Mouse (Mus musculus): Measurements from ENCODE around the gene Ism2. TPM values are rescaled to one million over a fixed set of nuclear protein-coding genes. Genes with fewer than 3 reads are reported as not detected.

Gene Ism2
- total and polyA plus RNA-seq, 2 experiments from 2014 or later = 1.5 to 2.1 TPM

DNA sequence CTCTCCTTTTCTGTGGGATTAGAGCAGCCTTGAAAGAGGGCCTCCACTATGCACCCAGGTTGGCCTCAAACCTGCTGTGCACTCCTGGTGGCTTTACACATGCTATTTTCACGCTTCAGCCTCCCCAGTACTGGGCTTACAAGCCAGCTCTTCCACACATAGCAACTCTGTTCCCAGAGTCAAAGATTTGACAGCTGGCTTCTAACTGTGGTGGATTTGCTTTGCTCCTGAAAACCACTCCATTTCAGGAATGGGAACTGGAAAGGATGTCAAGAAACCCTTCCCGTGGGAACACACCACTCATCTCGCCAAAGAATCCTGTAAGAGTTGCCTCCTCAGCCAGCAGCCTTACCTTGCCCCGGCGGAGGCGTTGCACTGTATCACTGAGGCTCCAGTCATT lies 45.6 kb downstream of the Ism2 start:
- Histone ChIP-seq H3K4me2 (ENCODE audit: low read depth, low read length) (no peak overlapping the region), H3K4me3 (ENCODE audit: low read length) (no peak overlapping the region), H3K9me3 (ENCODE audit: low read length) (no peaks in the 10 kb centered on the region), H3K36me3 (ENCODE audit: insufficient read depth, low read length) (peaks cover 86% of the 10 kb centered on the region), H3K27me3 (ENCODE audit: insufficient read depth, low read length) (no peaks in the 10 kb centered on the region), H3K27ac (no peak overlapping the region), H3K9ac (replicated peaks; ENCODE audit: low read length) (no peak overlapping the region), H3K4me1 (ENCODE audit: insufficient read depth, low read length) (no peaks in the 10 kb centered on the region)
- no peak for TF ChIP-seq CTCF (IDR thresholded peaks at IDR 0.05; ENCODE audit: low read depth)
- ATAC-seq = no peak
- no peak for DNase-seq (ENCODE audit: low spot score)
- 93% methylated on average over 6 of the region's 6 CpGs for WGBS

DNA sequence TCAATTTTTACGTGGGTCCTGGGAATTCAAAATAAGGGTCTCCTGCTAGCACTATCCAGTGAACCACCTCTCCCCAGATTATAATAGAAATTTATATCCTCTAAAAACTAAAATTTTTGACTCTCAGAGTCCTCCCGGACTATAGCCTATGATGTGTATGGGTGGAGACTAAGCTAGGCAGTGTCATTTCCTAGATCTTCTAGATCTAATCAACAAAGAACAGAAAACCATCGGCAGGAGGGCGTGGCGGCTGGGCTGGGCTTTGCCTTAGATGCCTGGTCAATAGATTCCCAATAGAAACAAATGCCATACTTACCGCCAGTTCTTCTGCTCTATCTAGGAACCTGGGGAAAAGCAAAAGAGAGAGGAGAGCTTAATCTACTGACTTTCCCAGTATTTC lies 49.3 kb downstream of the Ism2 start:
- Histone ChIP-seq H3K9me3 (ENCODE audit: low read length) (no peaks in the 10 kb centered on the region), H3K36me3 (ENCODE audit: insufficient read depth, low read length) (peaks cover 74% of the 10 kb centered on the region), H3K4me3 (ENCODE audit: low read length) (no peak overlapping the region), H3K27ac (no peak overlapping the region), H3K27me3 (ENCODE audit: insufficient read depth, low read length) (no peaks in the 10 kb centered on the region), H3K9ac (replicated peaks; ENCODE audit: low read length) (no peak overlapping the region), H3K4me1 (ENCODE audit: insufficient read depth, low read length) (no peaks in the 10 kb centered on the region), H3K4me2 (ENCODE audit: low read depth, low read length) (no peak overlapping the region)
- TF ChIP-seq CTCF (IDR thresholded peaks at IDR 0.05; ENCODE audit: low read depth) = no peak
- ATAC-seq = no peak
- 92% methylated on average over 6 of the region's 6 CpGs for WGBS
- no peak for DNase-seq (ENCODE audit: low spot score)

DNA sequence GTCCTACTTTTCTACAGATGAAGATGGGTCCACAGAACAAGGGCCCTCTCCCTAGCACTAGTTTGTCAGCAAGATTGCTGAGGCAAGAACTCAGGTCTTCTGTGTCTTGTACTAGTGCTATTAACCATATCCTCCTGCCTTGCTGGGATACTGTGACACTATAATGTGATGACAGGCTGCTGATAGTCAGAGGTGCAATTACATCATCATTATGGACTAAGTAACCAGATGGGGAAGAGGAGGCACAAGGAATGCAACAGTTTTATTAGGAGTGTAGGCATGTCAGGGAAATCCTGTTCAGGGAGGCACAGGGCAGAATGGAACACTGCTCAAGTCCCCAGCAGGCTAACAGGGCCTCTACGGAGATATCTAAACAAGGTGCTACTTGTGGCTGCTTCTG lies 60.9 kb downstream of the Ism2 start, which contains the start of gene Noxred1:
Gene Noxred1 (minus strand): TSS at position 101 of the 400 bp plus-strand sequence.
- 84% methylated on average over 1 of the region's 1 CpGs for WGBS
- Histone ChIP-seq H3K9me3 (ENCODE audit: low read length) (no peaks in the 10 kb centered on the region), H3K4me2 (ENCODE audit: low read depth, low read length) (no peak within 1 kb of the TSS), H3K27ac (no peak within 1 kb of the TSS), H3K4me1 (ENCODE audit: insufficient read depth, low read length) (no peaks in the 10 kb centered on the region), H3K27me3 (ENCODE audit: insufficient read depth, low read length) (no peaks in the 10 kb centered on the region), H3K9ac (replicated peaks; ENCODE audit: low read length) (no peak within 1 kb of the TSS), H3K36me3 (ENCODE audit: insufficient read depth, low read length) (peaks cover 36% of the 10 kb centered on the region), H3K4me3 (ENCODE audit: low read length) (no peak within 1 kb of the TSS)
- TF ChIP-seq CTCF (IDR thresholded peaks at IDR 0.05; ENCODE audit: low read depth) = no peak
- no peak for DNase-seq (ENCODE audit: low spot score)
- ATAC-seq = no peak

DNA sequence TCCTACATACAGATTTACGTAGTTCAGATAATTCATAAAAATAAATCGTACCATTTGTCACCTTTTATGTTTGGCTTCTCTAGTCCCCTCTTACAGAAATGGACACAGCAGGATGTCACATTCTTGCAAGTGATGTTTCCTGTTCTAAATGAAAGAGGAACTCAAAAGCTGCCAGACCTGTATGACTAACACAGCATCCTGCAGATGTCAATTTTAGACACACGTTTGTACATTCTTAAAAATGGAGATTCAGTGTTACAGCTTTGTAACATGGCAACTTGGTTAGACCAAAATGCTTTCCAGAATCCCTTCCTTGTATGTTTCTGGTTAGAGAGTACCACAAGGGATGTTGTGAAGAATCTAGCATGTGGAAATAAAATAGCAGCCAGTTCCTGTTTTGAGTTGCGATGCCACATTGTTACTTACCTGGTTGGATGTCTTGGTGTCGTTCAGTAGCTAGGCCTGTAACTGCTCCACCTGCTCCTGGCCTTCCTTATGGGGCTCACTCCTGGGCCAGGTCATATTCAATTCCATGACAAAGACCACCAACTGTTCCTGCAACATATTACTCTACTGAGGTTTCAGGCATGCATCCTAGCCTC lies 62.5 kb downstream of the Ism2 start:
- no peaks in the 10 kb centered on the region for H3K9me3 ChIP-seq (ENCODE audit: low read length)
- no peaks in the 10 kb centered on the region for H3K4me1 ChIP-seq (ENCODE audit: insufficient read depth, low read length)
- no peaks in the 10 kb centered on the region for H3K27me3 ChIP-seq (ENCODE audit: insufficient read depth, low read length)
- H3K36me3 ChIP-seq (ENCODE audit: insufficient read depth, low read length) = peaks cover 30% of the 10 kb centered on the region
- H3K27ac ChIP-seq = no peak overlapping the region
- no peak for ATAC-seq
- WGBS = 85% methylated on average over 5 of the region's 5 CpGs
- TF ChIP-seq CTCF (IDR thresholded peaks at IDR 0.05; ENCODE audit: low read depth) = no peak
- H3K4me3 ChIP-seq (ENCODE audit: low read length) = no peak overlapping the region
- H3K4me2 ChIP-seq (ENCODE audit: low read depth, low read length) = no peak overlapping the region
- H3K9ac ChIP-seq (replicated peaks; ENCODE audit: low read length) = no peak overlapping the region
- DNase-seq (ENCODE audit: low spot score) = no peak

DNA sequence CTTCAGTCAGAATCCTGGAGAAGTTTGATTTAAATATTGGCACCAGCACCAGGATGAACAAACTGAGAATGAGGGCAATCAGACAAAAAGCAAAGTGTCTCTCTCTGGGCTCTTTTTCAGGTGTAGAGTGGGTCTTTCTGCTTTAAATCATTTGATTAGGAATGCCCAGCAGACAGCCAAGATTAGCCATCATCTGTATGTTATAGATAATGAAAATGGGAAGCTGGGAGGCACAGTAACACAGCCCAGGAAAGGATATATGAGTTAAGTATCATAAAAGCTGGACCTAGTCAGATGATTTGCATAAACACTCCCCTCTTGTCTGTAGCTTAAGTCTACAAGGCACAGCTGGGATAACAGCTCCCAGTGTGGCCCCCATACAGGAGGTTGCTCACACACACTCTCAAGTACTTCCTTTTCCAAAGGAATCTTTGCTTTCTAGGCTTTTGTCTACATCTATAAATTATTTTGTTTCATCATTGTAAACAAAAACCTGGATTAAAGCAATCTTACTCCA lies 69.1 kb downstream of the Ism2 start:
- Histone ChIP-seq H3K36me3 (ENCODE audit: insufficient read depth, low read length) (no peaks in the 10 kb centered on the region), H3K9me3 (ENCODE audit: low read length) (no peaks in the 10 kb centered on the region), H3K27ac (no peak overlapping the region), H3K27me3 (ENCODE audit: insufficient read depth, low read length) (no peaks in the 10 kb centered on the region), H3K4me2 (ENCODE audit: low read depth, low read length) (no peak overlapping the region), H3K4me1 (ENCODE audit: insufficient read depth, low read length) (no peaks in the 10 kb centered on the region), H3K9ac (replicated peaks; ENCODE audit: low read length) (no peak overlapping the region), H3K4me3 (ENCODE audit: low read length) (no peak overlapping the region)
- no peak for TF ChIP-seq CTCF (IDR thresholded peaks at IDR 0.05; ENCODE audit: low read depth)
- ATAC-seq (no peak), DNase-seq (ENCODE audit: low spot score) (no peak)

DNA sequence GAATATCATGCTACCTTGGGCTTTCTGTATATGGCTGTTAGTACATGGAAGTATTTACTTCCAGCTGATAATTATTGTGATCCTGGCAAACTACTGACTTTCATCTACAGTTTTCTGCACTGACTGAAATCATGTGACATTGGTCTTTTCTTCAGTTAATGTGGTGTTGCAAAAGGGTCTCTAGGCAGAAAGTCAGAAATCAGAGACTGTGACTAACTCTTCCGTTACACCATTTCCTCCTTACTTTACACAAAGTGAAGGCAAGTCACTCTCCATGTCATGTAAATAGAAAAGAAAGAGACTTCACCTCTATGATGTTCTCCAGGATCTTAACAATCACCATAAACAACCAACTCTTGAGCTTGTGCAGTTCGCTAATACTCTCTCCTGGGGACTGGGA lies 69.9 kb downstream of the Ism2 start:
- H3K27ac ChIP-seq = no peak overlapping the region
- no peak for TF ChIP-seq CTCF (IDR thresholded peaks at IDR 0.05; ENCODE audit: low read depth)
- H3K4me1 ChIP-seq (ENCODE audit: insufficient read depth, low read length) = no peaks in the 10 kb centered on the region
- H3K9ac ChIP-seq (replicated peaks; ENCODE audit: low read length) = no peak overlapping the region
- H3K4me3 ChIP-seq (ENCODE audit: low read length) = no peak overlapping the region
- no peaks in the 10 kb centered on the region for H3K27me3 ChIP-seq (ENCODE audit: insufficient read depth, low read length)
- no peaks in the 10 kb centered on the region for H3K36me3 ChIP-seq (ENCODE audit: insufficient read depth, low read length)
- 90% methylated on average over 2 of the region's 2 CpGs for WGBS
- H3K4me2 ChIP-seq (ENCODE audit: low read depth, low read length) = no peak overlapping the region
- no peaks in the 10 kb centered on the region for H3K9me3 ChIP-seq (ENCODE audit: low read length)
- no peak for DNase-seq (ENCODE audit: low spot score)
- ATAC-seq = no peak

Small RNA genes within 50 kb of the gene (microRNA-seq; reads per million reads assigned to microRNA genes)
- 0 reads per million in 2 experiments for gene Gm47293

Other genes starting within 250 kb of the Ism2 start
- 9.3 and 11.8 TPM in 2 replicates for gene Ngb, start 197.2 kb downstream of the Ism2 start, total RNA-seq (2014; rRNA removed)
- 9.1 and 9.4 TPM in 2 replicates for gene Ngb, start 197.2 kb downstream of the Ism2 start, polyA plus RNA-seq (2015; fragmentation: Nextera tagmentation; extraction: Ambion mirVana)
- 56.3 and 61.1 TPM in 2 replicates for gene Gstz1, start 152.5 kb downstream of the Ism2 start, total RNA-seq (2014; rRNA removed)
- gene Gstz1, start 152.5 kb downstream of the Ism2 start, polyA plus RNA-seq (2015; fragmentation: Nextera tagmentation; extraction: Ambion mirVana) = 45.6 and 45.8 TPM in 2 replicates
- gene Pomt2, start 151.7 kb downstream of the Ism2 start, total RNA-seq (2014; rRNA removed) = 31.0 and 40.7 TPM in 2 replicates
- gene Pomt2, start 151.7 kb downstream of the Ism2 start, polyA plus RNA-seq (2015; fragmentation: Nextera tagmentation; extraction: Ambion mirVana) = 12.0 and 12.4 TPM in 2 replicates
- 0.10 and 0.83 TPM in 2 replicates for gene Samd15, start 100.0 kb downstream of the Ism2 start, total RNA-seq (2014; rRNA removed)
- gene Samd15, start 100.0 kb downstream of the Ism2 start, polyA plus RNA-seq (2015; fragmentation: Nextera tagmentation; extraction: Ambion mirVana) = 2.3 TPM in 2 replicates
- 13.7 and 14.0 TPM in 2 replicates for gene Tmed8, start 99.3 kb downstream of the Ism2 start, total RNA-seq (2014; rRNA removed)
- 3.4 and 3.9 TPM in 2 replicates for gene Tmed8, start 99.3 kb downstream of the Ism2 start, polyA plus RNA-seq (2015; fragmentation: Nextera tagmentation; extraction: Ambion mirVana)
- 0.84 TPM in 1 of 2 replicates, not detected in the other for gene Noxred1, start 61.0 kb downstream of the Ism2 start, total RNA-seq (2014; rRNA removed)
- 0.48 TPM in 2 replicates for gene Noxred1, start 61.0 kb downstream of the Ism2 start, polyA plus RNA-seq (2015; fragmentation: Nextera tagmentation; extraction: Ambion mirVana)
- gene Vipas39, start 33.4 kb downstream of the Ism2 start, total RNA-seq (2014; rRNA removed) = 51.6 and 61.3 TPM in 2 replicates
- 49.8 and 50.5 TPM in 2 replicates for gene Vipas39, start 33.4 kb downstream of the Ism2 start, polyA plus RNA-seq (2015; fragmentation: Nextera tagmentation; extraction: Ambion mirVana)
- 75.0 and 102 TPM in 2 replicates for gene Ahsa1, start 33.2 kb downstream of the Ism2 start, total RNA-seq (2014; rRNA removed)
- 177 and 178 TPM in 2 replicates for gene Ahsa1, start 33.2 kb downstream of the Ism2 start, polyA plus RNA-seq (2015; fragmentation: Nextera tagmentation; extraction: Ambion mirVana)
- 32.8 and 38.0 TPM in 2 replicates for gene Sptlc2, start 88.7 kb upstream of the Ism2 start, total RNA-seq (2014; rRNA removed)
- 86.9 and 88.7 TPM in 2 replicates for gene Sptlc2, start 88.7 kb upstream of the Ism2 start, polyA plus RNA-seq (2015; fragmentation: Nextera tagmentation; extraction: Ambion mirVana)
- 84.2 and 159 TPM in 2 replicates for gene Slirp, start 144.2 kb upstream of the Ism2 start, total RNA-seq (2014; rRNA removed)
- 215 and 224 TPM in 2 replicates for gene Slirp, start 144.2 kb upstream of the Ism2 start, polyA plus RNA-seq (2015; fragmentation: Nextera tagmentation; extraction: Ambion mirVana)
- gene Alkbh1, start 144.3 kb upstream of the Ism2 start, total RNA-seq (2014; rRNA removed) = 23.0 and 25.8 TPM in 2 replicates
- gene Alkbh1, start 144.3 kb upstream of the Ism2 start, polyA plus RNA-seq (2015; fragmentation: Nextera tagmentation; extraction: Ambion mirVana) = 41.3 and 41.9 TPM in 2 replicates
- 25.5 and 35.8 TPM in 2 replicates for gene Snw1, start 172.6 kb upstream of the Ism2 start, total RNA-seq (2014; rRNA removed)
- 88.7 and 91.1 TPM in 2 replicates for gene Snw1, start 172.6 kb upstream of the Ism2 start, polyA plus RNA-seq (2015; fragmentation: Nextera tagmentation; extraction: Ambion mirVana)
- gene Gm5788, start 195.0 kb upstream of the Ism2 start, total RNA-seq (2014; rRNA removed) = not detected in 2 replicates
- gene Gm5788, start 195.0 kb upstream of the Ism2 start, polyA plus RNA-seq (2015; fragmentation: Nextera tagmentation; extraction: Ambion mirVana) = not detected in 2 replicates
- not detected in 2 replicates for gene Gm8300, start 214.6 kb upstream of the Ism2 start, total RNA-seq (2014; rRNA removed)
- gene Gm8300, start 214.6 kb upstream of the Ism2 start, polyA plus RNA-seq (2015; fragmentation: Nextera tagmentation; extraction: Ambion mirVana) = not detected in 2 replicates

Measured in hindbrain, postnatal 0 days (tissue).